Mouse (Mus musculus) heart, adult 2 months (tissue): Measurements from ENCODE around the gene Slc25a25.

Experiments
- CTCF ChIP-seq: fragments of 200-600 bp; IDR thresholded peaks from 2 replicates; pipeline ENCODE4 v1.8.1; 2022; ENCODE audit warnings: antibody characterized with exemption, mild to moderate bottlenecking, moderate library complexity
- EP300 ChIP-seq: fragments of 200-500 bp; IDR thresholded peaks from 2 replicates; pipeline ENCODE4 v1.6.1; 2011; ENCODE audit warnings: low read depth, low read length, control low read depth; ENCODE audit not compliant: insufficient read depth

- TF ChIP-seq EP300 = no peak
- TF ChIP-seq CTCF = no peak
Measured at GRCm38 (mm10) chr2:32382689-32383088, 68.6 kb downstream of the Slc25a25 start.
